Mouse (Mus musculus): ENCODE measurements around the gene Dynlt1c. TPM values are rescaled to one million over a fixed set of nuclear protein-coding genes. Genes with fewer than 3 reads are reported as not detected.

Dynlt1c gene
- 4.6 and 4.7 TPM in 2 replicates for polyA plus RNA-seq (2012; rRNA removed; ENCODE audit: low replicate concordance)

GRCm38 (mm10) chr17:6601204-6601911 lies at the start of gene Dynlt1c:
Gene Dynlt1c, plus strand, starts transcription at chr17:6601671.

GRCm38 (mm10) chr17:6655567-6656281 lies 54.3 kb downstream of the Dynlt1c start, which contains the start of gene Dynlt1f:
Gene Dynlt1f, minus strand, starts transcription at chr17:6655900.

GRCm38 (mm10) chr17:6658801-6659200 lies 57.3 kb downstream of the Dynlt1c start, which contains the start of gene Sytl3:
Gene Sytl3, plus strand, starts transcription at chr17:6659093.

Other genes starting within 250 kb of the Dynlt1c start
- 291 and 349 TPM in 2 replicates for gene Dynlt1b, start 171.6 kb upstream of the Dynlt1c start, polyA plus RNA-seq (2012; rRNA removed; ENCODE audit: low replicate concordance)
- gene Dynlt1f, start 54.2 kb downstream of the Dynlt1c start, polyA plus RNA-seq (2012; rRNA removed; ENCODE audit: low replicate concordance), result 44.6 and 63.9 TPM in 2 replicates
- 2.0 and 7.4 TPM in 2 replicates for gene Sytl3, start 57.4 kb downstream of the Dynlt1c start, polyA plus RNA-seq (2012; rRNA removed; ENCODE audit: low replicate concordance)
- gene Ezr, start 181.1 kb downstream of the Dynlt1c start, polyA plus RNA-seq (2012; rRNA removed; ENCODE audit: low replicate concordance), result 102 and 171 TPM in 2 replicates

Measured in duodenum, adult 2 months (tissue).